Mouse (Mus musculus) lung, embryonic 16.5 days (tissue): Measurements from ENCODE around the gene Slc1a5. TPM values are rescaled to one million over a fixed set of nuclear protein-coding genes. Genes with fewer than 3 reads are reported as not detected.

Source experiments
- ATAC-seq: fragments of 200-750 bp; cut with Nextera tagmentation; 2 replicates; pipeline ENCODE4 v1.8.0; 2017; ENCODE audit warnings: low read depth, mild to moderate bottlenecking, moderate library complexity
- H3K27ac ChIP-seq: fragments of 300-500 bp; sonication (generic); 2 replicates; pipeline ENCODE4 v1.5.1; 2014; ENCODE audit warnings: mild to moderate bottlenecking, control low read depth, low read length
- H3K27me3 ChIP-seq: fragments of 300-500 bp; sonication (generic); 2 replicates; pipeline ENCODE4 v1.6.1; 2014; ENCODE audit warnings: low read depth, low read length, mixed read lengths; ENCODE audit not compliant: control insufficient read depth, insufficient read depth
- H3K36me3 ChIP-seq: fragments of 300-500 bp; sonication (generic); 2 replicates; pipeline ENCODE4 v1.6.1; 2014; ENCODE audit warnings: low read length; ENCODE audit not compliant: control insufficient read depth, insufficient read depth
- H3K4me1 ChIP-seq: fragments of 300-500 bp; sonication (generic); replicated peaks from 2 replicates; pipeline ENCODE4 v1.6.1; 2014; ENCODE audit warnings: low read length, mixed read lengths; ENCODE audit not compliant: control insufficient read depth, insufficient read depth
- H3K4me2 ChIP-seq: fragments of 300-500 bp; sonication (generic); 2 replicates; pipeline ENCODE4 v1.6.1; 2014; ENCODE audit warnings: low read depth, low read length, control low read depth
- H3K4me3 ChIP-seq: fragments of 300-500 bp; sonication (generic); 2 replicates; pipeline ENCODE4 v1.5.1; 2014; ENCODE audit warnings: mild to moderate bottlenecking, low read length, control low read depth
- H3K9ac ChIP-seq: fragments of 300-500 bp; sonication (generic); 2 replicates; pipeline ENCODE4 v1.6.1; 2014; ENCODE audit warnings: low read length, control low read depth
- H3K9me3 ChIP-seq: fragments of 300-500 bp; sonication (generic); 2 replicates; pipeline ENCODE4 v1.6.1; 2016; ENCODE audit warnings: low read length; ENCODE audit not compliant: control insufficient read depth
- WGBS: fragments of 180-500 bp; shearing (Covaris S2); extraction: QIAGEN DNeasy Blood & Tissue Kit; methylation state at CpG from one replicate; pipeline ENCODE4 v1.1.7; 2014; 5-methylcytosine and 5-hydroxymethylcytosine counted together
- polyA plus RNA-seq: library from polyadenylated mRNA; unstranded; fragments of >200 nt; fragmentation: Nextera tagmentation; extraction: Ambion mirVana; gene quantifications from 2 replicates; pipeline ENCODE4 v1.2.1, GENCODE M21; 2015

The Slc1a5 gene
- polyA plus RNA-seq, 1 experiment from 2014 or later: 46.7 TPM

DNA sequence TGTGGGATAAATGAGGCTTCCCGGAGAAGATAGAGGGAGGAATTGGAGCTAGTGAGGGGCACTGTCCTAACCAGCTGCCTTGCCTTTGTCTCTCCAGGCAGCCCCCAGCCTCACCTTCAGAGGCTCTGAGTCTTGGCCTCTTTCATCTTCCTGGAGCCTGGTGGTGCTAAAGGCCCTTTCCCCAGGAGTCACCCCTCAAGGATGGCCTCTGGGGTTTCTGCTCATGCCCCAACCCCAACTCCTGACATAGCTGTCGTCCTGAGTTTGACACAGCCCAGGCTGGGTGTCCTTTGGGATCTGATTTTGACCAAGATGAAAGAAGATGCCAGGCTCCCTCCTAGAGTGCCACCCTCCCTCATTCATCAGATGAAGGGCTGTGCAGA is 59.0 kb downstream of the Slc1a5 start:
- Histone ChIP-seq H3K4me2 (no peak overlapping the region), H3K4me3 (no peak overlapping the region), H3K4me1 (peaks cover 25% of the 10 kb centered on the region), H3K27me3 (no peaks in the 10 kb centered on the region), H3K36me3 (peaks cover 31% of the 10 kb centered on the region), H3K9me3 (no peaks in the 10 kb centered on the region), H3K27ac (no peak overlapping the region), H3K9ac (no peak overlapping the region)
- ATAC-seq: no peak
- WGBS: 84% methylated on average over 2 of the region's 2 CpGs

DNA sequence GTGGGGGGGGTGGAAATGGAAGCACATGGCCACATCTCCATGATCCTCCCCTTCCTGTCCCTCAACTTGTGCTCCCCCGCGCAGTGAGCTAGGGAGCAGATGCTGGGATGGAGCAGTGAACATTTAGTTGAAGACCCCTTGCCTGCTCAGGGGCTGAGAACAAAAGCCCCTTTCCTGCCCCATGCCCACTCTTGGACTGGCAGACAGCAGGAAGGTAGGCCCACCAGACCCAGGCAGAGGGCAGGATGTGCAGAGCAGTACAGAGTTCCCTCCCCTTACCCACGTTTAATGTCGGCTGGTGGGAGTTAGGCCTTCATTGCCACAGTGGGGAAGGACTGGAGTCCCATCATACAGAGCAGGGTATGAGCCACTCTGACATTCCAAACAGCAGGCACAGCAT is 59.9 kb downstream of the Slc1a5 start:
- Histone ChIP-seq H3K9ac (no peak overlapping the region), H3K4me1 (peaks cover 33% of the 10 kb centered on the region), H3K4me3 (no peak overlapping the region), H3K27me3 (no peaks in the 10 kb centered on the region), H3K9me3 (no peaks in the 10 kb centered on the region), H3K36me3 (peaks cover 30% of the 10 kb centered on the region), H3K4me2 (no peak overlapping the region), H3K27ac (peak overlapping the region; percentile 94)
- no peak for ATAC-seq
- 65% methylated on average over 4 of the region's 4 CpGs for WGBS

DNA sequence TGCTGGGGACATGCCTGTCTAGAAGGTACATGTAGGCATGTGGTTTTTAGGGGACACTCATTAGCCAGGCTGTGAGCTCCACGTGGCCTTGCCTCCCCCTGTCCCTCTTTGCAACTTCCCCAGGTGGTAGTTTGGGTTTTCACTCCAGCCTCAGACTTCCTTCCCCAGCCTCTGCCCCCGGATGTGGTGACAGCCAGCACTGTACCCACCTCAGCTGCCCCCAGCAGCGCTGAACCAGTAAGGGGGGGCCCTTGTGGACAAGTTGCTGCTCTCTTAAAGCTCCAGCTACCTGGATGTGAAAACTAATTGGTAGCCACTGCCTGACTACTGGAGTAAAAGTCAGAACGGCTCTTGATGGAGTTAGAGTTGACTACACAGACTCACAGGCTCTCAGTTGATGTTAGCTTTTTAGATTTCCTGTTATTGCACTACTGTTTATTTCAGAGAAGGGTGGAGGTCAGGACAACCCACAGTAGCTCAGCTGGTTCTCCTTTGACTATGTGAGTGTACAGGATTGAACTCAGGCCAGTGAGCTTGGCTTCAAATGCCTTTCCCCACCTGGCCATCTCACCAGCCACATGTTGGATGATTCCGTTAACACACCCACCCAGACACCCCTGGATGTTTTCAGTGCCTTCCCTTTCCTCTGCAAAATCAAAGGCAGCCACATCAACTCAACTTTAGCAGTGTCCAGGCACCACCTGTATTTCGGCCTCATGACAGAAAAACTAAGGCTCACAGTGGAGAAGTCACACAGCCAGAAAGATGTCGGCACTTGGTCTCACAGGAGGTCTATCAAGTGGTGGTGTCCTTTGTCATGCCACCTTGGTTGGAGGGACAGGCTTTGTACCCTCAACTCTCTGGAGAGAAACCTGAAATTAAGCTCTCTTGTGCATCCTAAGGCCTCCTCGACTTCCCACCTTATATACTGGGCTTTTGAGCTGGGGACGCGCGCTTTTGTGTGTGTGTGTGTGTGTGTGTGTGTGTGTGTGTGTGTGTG is 60.7 kb downstream of the Slc1a5 start:
- peak; percentile 5; the same call in 1 of the 2 replicates for ATAC-seq
- Histone ChIP-seq H3K4me1 (peaks cover 33% of the 10 kb centered on the region), H3K4me2 (peak overlapping the region; percentile 100), H3K9me3 (no peaks in the 10 kb centered on the region), H3K9ac (peak overlapping the region; percentile 94), H3K27me3 (no peaks in the 10 kb centered on the region), H3K4me3 (peak overlapping the region; percentile 77), H3K27ac (peak overlapping the region; percentile 94), H3K36me3 (peaks cover 29% of the 10 kb centered on the region)
- WGBS: 29% methylated on average over 11 of the region's 11 CpGs

DNA sequence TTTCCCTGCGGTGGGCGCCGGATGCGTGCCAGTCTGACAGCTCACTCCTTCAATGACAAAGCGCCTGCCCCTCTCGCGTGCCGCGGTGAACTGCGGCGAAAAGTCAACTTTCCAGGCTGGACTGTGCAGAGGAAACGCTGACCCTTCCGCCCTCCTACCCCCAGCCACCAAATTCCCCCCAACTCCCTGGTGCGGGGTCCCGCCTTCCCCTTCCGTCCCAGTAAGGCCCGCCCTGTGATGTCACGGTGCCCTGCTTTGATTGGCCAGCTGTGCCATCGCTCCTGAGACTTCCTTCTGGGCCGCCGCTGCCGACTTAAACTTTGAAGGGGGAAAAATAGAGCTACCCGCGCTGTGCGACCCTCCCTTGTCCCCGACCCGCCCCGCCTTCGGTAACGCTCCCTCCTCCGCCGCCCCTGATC is 61.5 kb downstream of the Slc1a5 start, which contains the start of gene Prkd2:
Gene Prkd2 (plus strand): TSS at position 258 of the 419 bp plus-strand sequence.
- Histone ChIP-seq H3K9ac (peak within 1 kb of the TSS; percentile 94), H3K27me3 (no peaks in the 10 kb centered on the region), H3K36me3 (peaks cover 23% of the 10 kb centered on the region), H3K4me2 (peak within 1 kb of the TSS; percentile 100), H3K27ac (peak within 1 kb of the TSS; percentile 94), H3K4me1 (peaks cover 33% of the 10 kb centered on the region), H3K9me3 (no peaks in the 10 kb centered on the region), H3K4me3 (peak within 1 kb of the TSS; percentile 77)
- under 1% methylated on average over 32 of the region's 32 CpGs for WGBS
- peak; percentile 91 for ATAC-seq

DNA sequence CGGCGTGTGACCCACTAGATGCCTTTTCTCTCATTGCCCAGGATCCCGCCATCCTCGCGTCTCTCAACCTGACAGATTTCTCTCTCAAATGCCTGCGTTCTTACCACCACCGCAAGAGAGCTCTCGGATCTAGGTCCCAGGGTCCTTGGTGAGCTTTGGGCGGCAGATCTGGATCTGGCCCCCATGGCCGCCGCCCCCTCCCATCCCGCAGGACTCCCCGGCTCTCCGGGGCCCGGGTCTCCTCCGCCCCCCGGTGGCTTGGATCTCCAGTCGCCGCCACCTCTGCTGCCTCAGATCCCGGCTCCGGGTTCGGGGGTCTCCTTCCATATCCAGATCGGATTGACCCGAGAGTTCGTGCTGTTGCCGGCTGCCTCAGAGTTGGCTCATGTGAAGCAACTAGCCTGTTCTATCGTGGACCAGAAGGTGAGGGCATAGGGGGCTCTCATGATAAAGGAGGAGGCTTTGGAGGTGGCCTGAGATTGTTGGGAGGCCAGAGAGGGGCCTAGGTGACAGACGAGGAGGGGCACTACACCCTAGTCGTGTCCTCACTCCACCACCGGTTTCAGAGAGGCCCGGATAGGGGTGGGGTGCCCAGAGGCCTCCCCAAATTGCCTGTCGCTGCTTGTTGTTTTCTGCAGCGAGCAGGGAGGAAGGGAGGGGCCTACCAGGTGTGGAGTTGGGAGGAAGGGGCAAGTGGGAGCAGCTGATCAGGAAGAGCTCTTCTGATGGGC is 62.5 kb downstream of the Slc1a5 start:
- WGBS: 1% methylated on average over 33 of the region's 33 CpGs
- ATAC-seq: no peak
- H3K36me3 ChIP-seq: peaks cover 18% of the 10 kb centered on the region

DNA sequence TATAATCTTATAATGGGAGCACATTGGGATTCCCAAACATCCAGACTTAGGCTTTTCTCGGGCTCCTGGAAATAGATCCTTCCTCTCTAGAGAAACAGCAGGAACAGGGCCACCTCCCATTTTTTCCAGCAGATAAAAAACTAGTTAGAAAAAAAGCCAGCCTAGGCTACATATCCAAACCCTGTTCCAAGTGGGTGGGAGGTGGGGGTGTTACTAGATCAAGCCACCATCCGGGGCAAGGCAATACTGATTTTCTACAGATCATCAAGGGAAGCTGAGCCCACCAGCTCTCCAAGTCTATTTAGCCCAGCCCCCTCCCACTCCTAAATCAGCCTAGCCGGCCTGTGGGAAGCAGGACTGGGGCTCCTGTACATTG is 63.5 kb downstream of the Slc1a5 start:
- 42% methylated on average over 3 of the region's 3 CpGs for WGBS
- H3K27me3 ChIP-seq: no peaks in the 10 kb centered on the region
- peaks cover 20% of the 10 kb centered on the region for H3K36me3 ChIP-seq
- no peak for ATAC-seq
- H3K4me3 ChIP-seq: peak overlapping the region; percentile 77
- peaks cover 33% of the 10 kb centered on the region for H3K4me1 ChIP-seq
- H3K9ac ChIP-seq: peak overlapping the region; percentile 94
- peak overlapping the region; percentile 100 for H3K4me2 ChIP-seq
- peak overlapping the region; percentile 94 for H3K27ac ChIP-seq
- H3K9me3 ChIP-seq: no peaks in the 10 kb centered on the region

More for the DNA sequence above, 62.5 kb downstream of the Slc1a5 start:
- H3K4me1 ChIP-seq: peaks cover 33% of the 10 kb centered on the region
- peak overlapping the region; percentile 94 for H3K27ac ChIP-seq
- peak overlapping the region; percentile 94 for H3K9ac ChIP-seq
- peak overlapping the region; percentile 100 for H3K4me2 ChIP-seq
- H3K27me3 ChIP-seq: no peaks in the 10 kb centered on the region
- peak overlapping the region; percentile 77 for H3K4me3 ChIP-seq
- no peaks in the 10 kb centered on the region for H3K9me3 ChIP-seq

DNA sequence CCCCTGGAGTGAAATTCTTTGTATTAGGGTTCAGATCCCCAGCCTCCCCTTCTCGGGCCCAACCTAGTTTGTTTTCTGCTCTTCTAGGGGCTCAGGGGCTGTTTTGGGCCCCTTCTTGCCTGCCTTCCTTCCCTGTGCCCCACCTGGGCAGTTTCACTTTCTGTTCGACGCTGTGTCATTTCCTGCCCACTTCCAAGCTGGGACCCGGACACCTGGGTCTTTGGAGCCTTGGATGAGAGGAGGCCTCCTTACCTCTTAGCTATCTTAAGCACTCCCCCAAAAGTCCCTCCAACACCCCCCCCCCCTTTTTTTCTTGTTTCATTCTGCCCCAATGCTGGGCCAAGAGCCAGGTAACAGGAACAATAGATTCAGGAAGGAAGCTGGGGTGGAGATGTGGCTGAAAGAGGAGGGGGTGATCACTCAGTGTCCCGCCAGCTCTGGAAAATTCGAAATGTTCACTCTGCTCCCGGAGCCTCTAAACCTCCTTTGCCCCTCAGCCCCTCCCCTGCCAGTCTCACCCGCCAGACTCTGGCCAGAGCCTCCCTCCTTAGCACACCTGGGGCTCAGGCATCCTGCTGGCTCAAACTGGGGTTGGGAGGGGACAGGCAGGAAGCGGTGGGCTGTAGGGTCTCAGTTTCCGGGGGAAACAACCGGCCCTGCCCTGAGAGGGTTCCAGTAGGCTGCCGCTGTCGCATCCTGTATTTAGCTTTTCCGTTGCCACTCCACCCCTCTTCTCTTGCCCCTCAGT is 64.1 kb downstream of the Slc1a5 start:
- ATAC-seq: peak; percentile 37
- Histone ChIP-seq H3K4me2 (peak overlapping the region; percentile 100), H3K9me3 (no peaks in the 10 kb centered on the region)

DNA sequence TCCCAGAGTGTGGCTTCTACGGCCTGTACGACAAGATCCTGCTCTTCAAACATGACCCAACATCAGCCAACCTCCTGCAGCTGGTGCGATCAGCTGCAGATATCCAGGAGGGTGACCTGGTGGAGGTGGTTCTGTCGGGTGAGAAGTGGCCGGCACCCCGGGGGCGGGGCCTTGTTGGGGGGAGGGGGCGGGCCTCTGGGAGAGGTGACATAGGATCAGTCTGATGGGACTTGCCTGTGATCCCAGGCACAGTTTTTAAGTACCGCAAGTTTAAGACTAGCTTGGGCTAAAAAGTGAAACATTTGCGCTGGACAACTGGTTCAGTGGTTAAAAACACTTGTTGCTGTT is 64.7 kb downstream of the Slc1a5 start:
- Histone ChIP-seq H3K36me3 (peaks cover 28% of the 10 kb centered on the region), H3K9ac (peak overlapping the region; percentile 94), H3K4me1 (peaks cover 33% of the 10 kb centered on the region), H3K27me3 (no peaks in the 10 kb centered on the region), H3K4me3 (peak overlapping the region; percentile 77), H3K4me2 (peak overlapping the region; percentile 100), H3K27ac (peak overlapping the region; percentile 94), H3K9me3 (no peaks in the 10 kb centered on the region)
- 30% methylated on average over 10 of the region's 10 CpGs for WGBS
- ATAC-seq: no peak

More for the DNA sequence above, 64.1 kb downstream of the Slc1a5 start:
- Histone ChIP-seq H3K9ac (peak overlapping the region; percentile 94), H3K27ac (peak overlapping the region; percentile 94), H3K4me1 (peaks cover 33% of the 10 kb centered on the region), H3K4me3 (peak overlapping the region; percentile 77), H3K36me3 (peaks cover 23% of the 10 kb centered on the region), H3K27me3 (no peaks in the 10 kb centered on the region)
- WGBS: 21% methylated on average over 14 of the region's 14 CpGs
